Mouse (Mus musculus) embryonic stem cell, embryonic (primary cell): Measurements from ENCODE around the gene Adamts18.
"Not testable (repeated sequence)": the region's sequence is repeated elsewhere in the genome, so short reads cannot be mapped to it uniquely, and the experiment has no call there.

Experiments used
- CTCF ChIA-PET, 4 experiments: fragments of 300-600 bp in 2 of 4; fragments of 350-600 bp in 2 of 4; sonication (Branson Sonifier 250); formaldehyde crosslinking; loops; one replicate each; lab custom pipeline; 2022; ENCODE audit warnings: inconsistent platforms in 2 of 4; lab: Charles Lee
- POLR2A ChIA-PET, 4 experiments: fragments of 300-600 bp in 2 of 4; fragments of 350-600 bp in 2 of 4; sonication (Branson Sonifier 250); formaldehyde crosslinking; loops; one replicate each; lab custom pipeline; 2022; ENCODE audit warnings: antibody characterized with exemption in 4 of 4, inconsistent platforms in 1 of 4; lab: Charles Lee

The Adamts18 gene

GRCm38 (mm10) chr8:113848081-113848652, 371 bp downstream of the Adamts18 start:
- ChIA-PET POLR2A (interaction anchor here in 2 of 4 experiments (0.6 to 1.6 kb wide), 3 partner anchors 9 to 591 kb away, joined by 3 to 5 read pairs (median 3); partner anchors contain the start of gene Wwox (in 1 of the 2)), CTCF (interaction anchor here in 3 of 4 experiments (0.6 to 1.1 kb wide), 7 partner anchors 10 to 184 kb away, joined by 3 to 5 read pairs (median 3); no protein-coding TSS in a partner anchor)

- CTCF ChIA-PET = interaction anchor here in 1 of 4 experiments (0.6 kb wide), 1 partner anchor 1882 kb away, joined by 8 read pairs; no protein-coding TSS in a partner anchor
- POLR2A ChIA-PET = interaction anchor here in 1 of 4 experiments (0.7 kb wide), 1 partner anchor 133 kb away, joined by 3 read pairs; no protein-coding TSS in a partner anchor
Measured at GRCm38 (mm10) chr8:113847606-113848080, 895 bp downstream of the Adamts18 start.

- CTCF ChIA-PET = no interaction called here
- POLR2A ChIA-PET = no interaction called here
Measured at GRCm38 (mm10) chr8:113846669-113847068, 1.9 kb downstream of the Adamts18 start.

- POLR2A ChIA-PET = no interaction called here
- CTCF ChIA-PET = interaction anchor here in 1 of 4 experiments (1.3 kb wide), 1 partner anchor 135 kb away, joined by 3 read pairs; no protein-coding TSS in a partner anchor
Measured at GRCm38 (mm10) chr8:113844801-113845301, 3.7 kb downstream of the Adamts18 start.

GRCm38 (mm10) chr8:113838211-113838610, 10.3 kb downstream of the Adamts18 start:
- POLR2A ChIA-PET = no interaction called here
- CTCF ChIA-PET = interaction anchor here in 2 of 4 experiments (0.5 to 1.4 kb wide), 2 partner anchors 10 to 971 kb away, joined by 3 to 5 read pairs; partner anchors contain the start of gene Adamts18 (in 1 of the 2)

- ChIA-PET POLR2A (no interaction called here), CTCF (interaction anchor here in 2 of 4 experiments (0.5 to 0.6 kb wide), 2 partner anchors 733 to 972 kb away, joined by 5 to 8 read pairs; no protein-coding TSS in a partner anchor)
Measured at GRCm38 (mm10) chr8:113837570-113837915, 11.0 kb downstream of the Adamts18 start.

GRCm38 (mm10) chr8:113836892-113837569, 11.5 kb downstream of the Adamts18 start:
- ChIA-PET POLR2A (interaction anchor here in 2 of 4 experiments (0.6 to 0.7 kb wide), 2 partner anchors 19 to 62 kb away, joined by 3 to 5 read pairs; no protein-coding TSS in a partner anchor), CTCF (interaction anchor here in 1 of 4 experiments (0.6 kb wide), 2 partner anchors 703 to 733 kb away, joined by 8 to 10 read pairs; no protein-coding TSS in a partner anchor)

GRCm38 (mm10) chr8:113833644-113834043, 14.9 kb downstream of the Adamts18 start:
- ChIA-PET POLR2A (interaction anchor here in 1 of 4 experiments (0.6 kb wide), 1 partner anchor 339 kb away, joined by 3 read pairs; no protein-coding TSS in a partner anchor), CTCF (no interaction called here)

- CTCF ChIA-PET = no interaction called here
Measured at GRCm38 (mm10) chr8:113827270-113827669, 21.3 kb downstream of the Adamts18 start.

GRCm38 (mm10) chr8:113820983-113821587, 27.5 kb downstream of the Adamts18 start:
- ChIA-PET POLR2A (interaction anchor here in 1 of 4 experiments (0.7 kb wide), 1 partner anchor 108 kb away, joined by 3 read pairs; no protein-coding TSS in a partner anchor), CTCF (interaction anchor here in 1 of 4 experiments (0.6 kb wide), 1 partner anchor 12 kb away, joined by 3 read pairs; no protein-coding TSS in a partner anchor)

More at GRCm38 (mm10) chr8:113827270-113827669, 21.3 kb downstream of the Adamts18 start:
- POLR2A ChIA-PET = no interaction called here

GRCm38 (mm10) chr8:113813966-113814365, 34.6 kb downstream of the Adamts18 start:
- ChIA-PET CTCF (no interaction called here), POLR2A (interaction anchor here in 1 of 4 experiments (0.7 kb wide), 1 partner anchor 256 kb away, joined by 4 read pairs; no protein-coding TSS in a partner anchor)

- CTCF ChIA-PET = interaction anchor here in 1 of 4 experiments (0.6 kb wide), 1 partner anchor 156 kb away, joined by 4 read pairs; no protein-coding TSS in a partner anchor
- POLR2A ChIA-PET = no interaction called here
Measured at GRCm38 (mm10) chr8:113811521-113811920, 37.0 kb downstream of the Adamts18 start.

GRCm38 (mm10) chr8:113809929-113810328, 38.6 kb downstream of the Adamts18 start:
- POLR2A ChIA-PET = no interaction called here
- CTCF ChIA-PET = no interaction called here

GRCm38 (mm10) chr8:113803830-113804611, 44.5 kb downstream of the Adamts18 start:
- ChIA-PET POLR2A (no interaction called here), CTCF (no interaction called here)

GRCm38 (mm10) chr8:113801551-113801950, 47.0 kb downstream of the Adamts18 start:
- POLR2A ChIA-PET = no interaction called here
- CTCF ChIA-PET = no interaction called here

GRCm38 (mm10) chr8:113800556-113800955, 48.0 kb downstream of the Adamts18 start:
- CTCF ChIA-PET, POLR2A ChIA-PET: not testable (repeated sequence)

- ChIA-PET CTCF (no interaction called here), POLR2A (no interaction called here)
Measured at GRCm38 (mm10) chr8:113799550-113799949, 49.0 kb downstream of the Adamts18 start.

- ChIA-PET POLR2A (no interaction called here), CTCF (interaction anchor here in 1 of 4 experiments (1.1 kb wide), 1 partner anchor 127 kb away, joined by 3 read pairs; no protein-coding TSS in a partner anchor)
Measured at GRCm38 (mm10) chr8:113791856-113792255, 56.7 kb downstream of the Adamts18 start.
